Mouse (Mus musculus): Measurements from ENCODE around the gene Rps3.

The Rps3 gene

GRCm38 (mm10) chr7:99474836-99475561, 8.5 kb downstream of the Rps3 start:
- peak; percentile 60 for DNase-seq

- DNase-seq = no peak
Observed at GRCm38 (mm10) chr7:99473638-99474407, 9.7 kb downstream of the Rps3 start.

- no peak for DNase-seq
Observed at GRCm38 (mm10) chr7:99471578-99471977, 12.0 kb downstream of the Rps3 start.

DNA sequence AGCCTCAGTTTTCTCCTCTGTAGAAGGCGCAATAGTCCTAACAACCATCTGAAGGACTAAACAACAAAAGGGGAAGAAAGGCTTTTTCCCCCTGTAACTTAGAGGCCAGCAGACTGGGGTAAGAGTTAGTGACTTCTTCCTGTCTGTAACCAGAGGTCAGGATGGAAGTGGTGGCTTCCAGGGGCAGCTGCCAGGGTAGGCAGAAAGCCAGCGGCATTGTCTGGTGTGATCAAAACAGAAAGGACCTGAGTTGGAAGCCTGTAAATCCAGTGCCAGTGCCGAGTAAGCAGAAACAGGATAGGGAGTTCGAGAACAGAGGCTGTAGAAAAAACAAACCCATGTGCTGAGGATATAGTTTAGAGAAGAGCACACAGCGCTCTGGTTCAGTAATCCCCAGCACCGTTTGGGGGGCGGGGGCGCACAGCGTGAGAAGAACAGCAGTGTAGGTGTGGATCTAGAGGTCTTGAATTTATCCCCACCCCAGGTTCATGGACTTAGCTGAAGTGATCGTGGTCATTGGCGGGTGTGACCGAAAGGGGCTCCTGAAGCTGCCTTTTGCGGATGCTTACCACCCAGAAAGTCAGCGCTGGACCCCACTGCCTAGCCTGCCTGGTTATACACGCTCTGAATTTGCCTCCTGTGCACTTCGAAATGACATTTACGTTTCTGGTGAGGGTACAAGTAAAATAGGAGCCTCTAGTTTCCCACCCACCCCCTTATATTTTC, 13.7 kb downstream of the Rps3 start:
- no peak for DNase-seq

DNA sequence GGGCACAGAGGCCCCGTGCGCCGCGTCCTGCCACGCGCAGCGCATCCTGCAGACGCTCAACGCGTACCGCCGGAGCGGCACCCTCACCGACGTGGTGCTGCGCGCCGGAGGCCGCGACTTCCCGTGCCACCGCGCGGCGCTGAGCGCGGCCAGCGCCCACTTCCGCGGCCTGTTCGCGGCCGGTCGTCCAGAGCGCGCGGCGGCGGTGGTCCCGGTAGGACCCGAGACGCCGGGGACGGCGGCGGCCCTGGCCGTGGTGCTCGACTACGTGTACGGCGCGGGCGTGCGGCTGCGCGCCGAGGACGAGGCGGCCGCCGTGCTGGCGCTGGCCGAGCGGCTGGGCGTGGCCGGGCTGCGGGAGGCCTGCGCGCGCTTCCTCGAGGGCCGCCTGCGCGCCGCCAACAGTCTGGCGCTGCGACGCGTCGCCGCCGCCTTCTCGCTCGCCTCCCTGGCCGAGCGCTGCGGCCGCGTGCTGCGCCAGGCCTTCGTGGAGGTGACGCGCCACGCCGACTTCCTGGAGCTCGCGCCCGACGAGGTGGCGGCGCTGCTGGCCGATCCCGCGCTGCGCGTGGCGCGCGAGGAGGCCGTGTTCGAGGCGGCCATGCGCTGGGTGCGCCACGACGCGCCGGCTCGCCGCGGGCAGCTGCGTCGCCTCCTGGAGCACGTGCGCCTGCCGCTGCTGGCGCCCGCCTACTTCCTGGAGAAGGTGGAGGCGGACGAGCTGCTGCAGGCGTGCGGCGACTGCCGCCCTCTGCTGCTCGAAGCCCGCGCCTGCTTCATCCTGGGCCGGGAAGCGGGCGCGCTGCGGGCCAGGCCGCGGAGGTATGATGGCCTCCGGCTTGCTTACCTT, 15.0 kb downstream of the Rps3 start:
- peak; percentile 90 for DNase-seq

DNA sequence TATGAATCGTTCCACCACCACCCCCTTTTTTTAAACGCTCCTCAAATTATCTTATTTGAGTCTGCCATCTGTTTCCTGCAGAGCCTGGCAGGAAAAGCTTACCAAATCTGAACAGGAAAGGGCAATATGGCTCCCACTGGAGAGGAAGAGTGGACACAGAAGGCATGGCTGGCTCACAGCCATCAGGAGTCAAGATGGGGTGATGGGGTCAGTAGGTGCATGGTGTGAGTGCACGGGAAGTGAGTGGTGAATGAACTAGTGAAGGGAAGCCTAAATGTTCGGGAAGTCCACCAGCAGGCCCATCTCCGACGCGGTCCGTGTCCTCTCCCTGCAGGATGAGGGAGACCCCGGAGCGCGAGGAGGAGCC, 15.6 kb downstream of the Rps3 start:
- DNase-seq = no peak

DNA sequence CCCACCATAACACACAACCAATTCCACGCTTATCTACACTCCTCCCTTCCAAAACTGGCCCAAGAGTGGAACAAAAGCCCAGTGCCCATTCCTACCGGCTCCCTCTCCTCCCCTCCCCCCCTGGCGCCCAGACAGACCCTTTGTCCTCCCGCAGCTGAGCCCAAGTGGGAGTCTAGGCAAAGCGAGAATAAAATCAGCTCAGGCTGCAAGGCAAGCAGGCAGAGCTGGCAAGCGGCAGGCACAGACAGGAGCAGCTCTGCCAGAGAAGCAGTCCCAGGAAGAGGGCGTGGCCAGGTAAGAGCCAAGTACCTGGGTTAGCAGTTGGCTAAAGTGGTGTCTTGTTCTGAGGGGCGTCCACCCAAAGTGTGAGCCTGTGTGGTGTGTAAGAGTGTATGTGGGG, 17.7 kb downstream of the Rps3 start, which contains the start of gene Klhl35:
Klhl35 (plus strand) TSS at position 194 of the 400 bp plus-strand sequence.
- DNase-seq = peak; percentile 60

- DNase-seq = no peak
Observed at GRCm38 (mm10) chr7:99463120-99463519, 20.4 kb downstream of the Rps3 start.

- DNase-seq = no peak
Observed at GRCm38 (mm10) chr7:99459888-99460652, 23.5 kb downstream of the Rps3 start.

GRCm38 (mm10) chr7:99458849-99459248, 24.7 kb downstream of the Rps3 start:
- no peak for DNase-seq

DNA sequence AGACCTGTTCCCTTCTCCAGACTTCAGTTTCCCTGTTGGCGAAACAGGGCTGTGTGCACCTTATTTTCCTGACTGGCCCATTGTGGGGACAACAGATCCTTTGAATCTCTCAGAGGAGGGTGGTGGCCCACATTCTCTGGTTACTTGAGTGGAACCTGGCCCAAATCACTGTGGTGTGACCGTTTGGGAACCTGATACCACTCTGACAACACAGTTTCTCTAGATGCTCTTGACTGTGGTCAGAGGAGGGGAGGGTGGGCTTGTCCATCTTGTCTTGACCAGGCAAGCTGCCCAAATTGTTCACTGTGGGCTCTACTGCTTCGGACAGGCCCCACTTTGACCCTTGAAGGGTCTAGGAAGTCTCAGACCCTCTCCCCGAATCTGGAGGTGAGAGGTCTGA, 29.5 kb downstream of the Rps3 start:
- DNase-seq = no peak

DNA sequence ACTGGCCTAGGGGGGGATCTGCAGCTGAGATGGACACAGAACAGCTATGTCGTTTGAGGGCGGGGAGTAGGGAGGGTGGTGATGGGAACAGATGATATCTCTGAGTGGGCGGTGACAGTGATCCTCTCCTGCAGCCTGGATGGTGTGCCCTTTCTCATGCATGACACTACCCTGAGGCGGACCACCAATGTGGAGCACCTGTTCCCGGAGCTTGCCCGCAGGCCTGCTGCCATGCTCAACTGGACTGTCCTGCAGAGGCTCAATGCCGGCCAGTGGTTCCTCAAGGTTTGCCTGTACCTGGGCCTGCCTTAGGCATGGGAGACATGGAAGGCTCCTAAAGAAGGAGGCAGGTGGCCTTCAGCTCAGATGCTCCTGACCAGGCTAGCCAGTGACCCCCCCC, 30.7 kb downstream of the Rps3 start:
- no peak for DNase-seq

GRCm38 (mm10) chr7:99450703-99451102, 32.8 kb downstream of the Rps3 start:
- DNase-seq = peak; percentile 82

- peak; percentile 52 for DNase-seq
Observed at GRCm38 (mm10) chr7:99449751-99450150, 33.8 kb downstream of the Rps3 start.

GRCm38 (mm10) chr7:99449063-99449462, 34.5 kb downstream of the Rps3 start:
- DNase-seq = no peak

GRCm38 (mm10) chr7:99448619-99449018, 34.9 kb downstream of the Rps3 start:
- DNase-seq = no peak

DNA sequence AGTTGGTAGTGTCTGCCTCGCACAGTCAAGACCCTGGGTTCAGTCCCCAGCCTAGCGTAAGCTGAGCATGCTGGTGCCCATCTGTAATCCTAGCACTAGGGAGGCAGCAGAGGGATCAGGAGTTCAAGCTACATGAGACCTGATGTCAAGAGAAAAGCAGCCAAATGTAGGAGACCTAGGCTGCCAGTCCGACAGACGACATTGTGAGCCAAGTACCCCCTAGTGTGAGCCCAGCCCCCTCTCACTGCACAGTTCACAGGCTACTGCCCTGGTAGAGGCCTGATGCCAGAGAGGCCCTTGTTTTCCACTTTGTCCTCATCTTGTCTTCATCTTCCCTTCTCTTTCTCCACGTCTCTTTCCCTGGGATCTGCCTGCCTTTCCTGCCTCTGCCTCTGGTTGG, 36.2 kb downstream of the Rps3 start:
- DNase-seq = no peak

- DNase-seq = peak; percentile 55
Observed at GRCm38 (mm10) chr7:99445833-99446232, 37.7 kb downstream of the Rps3 start.

DNA sequence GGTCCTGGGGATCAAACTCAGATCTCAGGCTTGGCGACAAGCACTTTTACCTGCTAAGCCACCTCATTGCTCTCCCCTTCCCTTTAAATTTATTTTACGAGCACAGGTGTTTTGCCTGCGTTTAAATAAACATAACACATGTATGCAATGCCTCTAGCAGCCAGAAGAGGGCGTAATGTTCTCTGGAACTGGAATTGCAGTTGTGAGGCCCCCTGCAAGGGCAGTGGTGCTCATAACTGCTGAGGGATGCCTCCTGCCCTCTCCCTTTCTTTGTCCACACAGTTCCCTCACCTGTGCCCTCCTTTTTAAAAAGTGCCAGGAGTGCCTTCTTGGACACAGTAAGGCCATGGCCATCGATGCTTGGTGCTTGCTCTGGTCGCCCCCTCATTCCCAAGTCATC, 39.5 kb downstream of the Rps3 start:
- DNase-seq = no peak

DNA sequence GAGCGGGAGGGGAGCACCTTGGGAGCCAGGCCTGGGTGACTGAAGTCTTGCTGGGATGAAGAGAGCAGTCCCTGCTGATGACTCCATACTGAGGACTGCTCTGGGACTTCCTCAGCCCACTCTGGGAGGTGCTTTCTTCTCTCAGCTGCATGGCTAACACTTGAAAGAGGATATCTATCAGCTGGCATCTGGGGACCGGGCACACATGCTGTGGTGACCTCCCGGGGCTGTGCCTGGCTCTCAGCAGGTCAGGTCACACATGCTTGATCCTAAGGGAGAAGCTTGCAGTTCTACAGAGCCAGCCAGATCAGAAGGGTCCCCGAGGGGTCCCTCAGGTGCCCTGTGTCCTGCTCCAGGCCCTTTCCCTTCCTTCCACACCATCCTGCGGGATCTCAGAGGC, 40.4 kb downstream of the Rps3 start:
- no peak for DNase-seq

- peak; percentile 61 for DNase-seq
Observed at GRCm38 (mm10) chr7:99441534-99442072, 41.9 kb downstream of the Rps3 start.

- DNase-seq = no peak
Observed at GRCm38 (mm10) chr7:99438881-99439280, 44.7 kb downstream of the Rps3 start.

Data from embryo, embryonic 11 days (tissue).